Mouse (Mus musculus) intestine, embryonic 16.5 days (tissue): ENCODE results near the gene Pabpn1l. TPM values are rescaled to one million over a fixed set of nuclear protein-coding genes. Genes with fewer than 3 reads are reported as not detected.

Experiments
- ATAC-seq: fragments of 200-750 bp; cut with Nextera tagmentation; 2 replicates; pipeline ENCODE4 v1.8.0; 2017; ENCODE audit warnings: moderate TSS enrichment, moderate library complexity
- H3K27ac ChIP-seq: fragments of 300-500 bp; sonication (generic); 2 replicates; pipeline ENCODE4 v1.5.1; 2014; ENCODE audit warnings: mild to moderate bottlenecking, low read length
- H3K27me3 ChIP-seq: fragments of 300-500 bp; sonication (generic); replicated peaks from 2 replicates; pipeline ENCODE4 v1.6.1; 2014; ENCODE audit warnings: low read length, control low read depth, mixed read lengths; ENCODE audit not compliant: control insufficient read depth, insufficient read depth
- H3K36me3 ChIP-seq: fragments of 300-500 bp; sonication (generic); 2 replicates; pipeline ENCODE4 v1.6.1; 2014; ENCODE audit warnings: low read length, control low read depth; ENCODE audit not compliant: control insufficient read depth, insufficient read depth
- H3K4me1 ChIP-seq: fragments of 300-500 bp; sonication (generic); 2 replicates; pipeline ENCODE4 v1.6.1; 2014; ENCODE audit warnings: low read length, control low read depth, mixed read lengths; ENCODE audit not compliant: control insufficient read depth, insufficient read depth
- H3K4me2 ChIP-seq: fragments of 300-500 bp; sonication (generic); 2 replicates; pipeline ENCODE4 v1.6.1; 2014; ENCODE audit warnings: low read depth, low read length, control low read depth
- H3K4me3 ChIP-seq: fragments of 300-500 bp; sonication (generic); 2 replicates; pipeline ENCODE4 v1.5.1; 2014; ENCODE audit warnings: mild to moderate bottlenecking, low read length
- H3K9ac ChIP-seq: fragments of 300-500 bp; sonication (generic); 2 replicates; pipeline ENCODE4 v1.6.1; 2014; ENCODE audit warnings: low read depth, low read length
- H3K9me3 ChIP-seq: fragments of 300-500 bp; sonication (generic); 2 replicates; pipeline ENCODE4 v1.6.1; 2016; ENCODE audit warnings: low read length, control low read depth; ENCODE audit not compliant: control insufficient read depth
- WGBS: fragments of 180-500 bp; shearing (Covaris S2); extraction: QIAGEN DNeasy Blood & Tissue Kit; methylation state at CpG from one replicate; pipeline ENCODE4 v1.1.7; 2014; 5-methylcytosine and 5-hydroxymethylcytosine counted together
- polyA plus RNA-seq: library from polyadenylated mRNA; unstranded; fragments of >200 nt; fragmentation: Nextera tagmentation; extraction: Ambion mirVana; gene quantifications from 2 replicates; pipeline ENCODE4 v1.2.1, GENCODE M21; 2015

Pabpn1l gene
- polyA plus RNA-seq, 1 experiment from 2014 or later, result not detected

DNA sequence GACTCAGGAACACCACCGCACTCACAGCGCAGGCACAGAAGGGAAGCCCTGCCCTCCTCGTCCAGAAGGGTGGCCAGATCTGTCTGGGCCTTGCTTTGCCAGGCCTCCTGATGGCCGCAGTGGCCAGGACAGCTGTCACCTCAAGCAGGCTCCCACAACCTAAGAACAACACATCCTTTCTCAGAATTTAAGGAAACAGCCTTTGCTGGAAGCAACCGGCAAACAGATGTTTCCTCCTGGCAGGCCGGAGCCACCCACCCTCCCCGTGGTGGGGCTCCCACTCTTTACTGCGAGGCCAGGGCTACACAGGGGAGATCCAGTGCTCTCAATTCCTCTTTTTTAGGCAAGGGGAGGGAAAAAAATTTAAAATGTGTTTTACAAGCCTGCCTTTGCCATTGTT is 42.7 kb upstream of the Pabpn1l start:
- no peaks in the 10 kb centered on the region for H3K36me3 ChIP-seq
- WGBS, result 38% methylated on average over 8 of the region's 8 CpGs
- H3K4me2 ChIP-seq, result no peak overlapping the region
- H3K27ac ChIP-seq, result peak overlapping the region; percentile 62
- H3K27me3 ChIP-seq, result no peaks in the 10 kb centered on the region
- H3K9me3 ChIP-seq, result no peaks in the 10 kb centered on the region
- no peak overlapping the region for H3K4me3 ChIP-seq
- peak; percentile 52 for ATAC-seq
- H3K9ac ChIP-seq, result no peak overlapping the region
- peaks cover 38% of the 10 kb centered on the region for H3K4me1 ChIP-seq

DNA sequence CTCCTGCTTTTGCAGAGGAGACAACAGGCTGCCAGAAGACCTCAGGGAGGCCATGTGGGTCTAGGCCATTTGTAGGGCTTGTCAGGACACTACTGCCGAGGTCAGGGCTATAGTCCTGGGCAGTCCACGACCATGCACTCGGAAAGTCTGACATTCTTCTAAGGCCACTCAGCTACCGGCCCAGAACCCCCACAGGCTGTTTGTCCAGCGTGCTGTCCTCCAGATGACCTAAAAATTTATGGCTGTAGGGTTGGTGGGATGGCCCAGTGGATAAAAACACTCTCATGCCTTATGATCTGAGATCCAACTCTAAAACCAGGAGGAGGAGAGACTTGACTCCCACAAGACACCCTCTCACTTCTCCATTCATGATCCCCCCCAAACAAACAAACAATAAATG is 41.1 kb upstream of the Pabpn1l start:
- Histone ChIP-seq H3K9me3 (no peaks in the 10 kb centered on the region), H3K9ac (no peak overlapping the region), H3K27ac (no peak overlapping the region), H3K4me1 (peaks cover 38% of the 10 kb centered on the region), H3K27me3 (no peaks in the 10 kb centered on the region), H3K4me3 (no peak overlapping the region), H3K4me2 (no peak overlapping the region), H3K36me3 (no peaks in the 10 kb centered on the region)
- ATAC-seq, result no peak
- 59% methylated on average over 5 of the region's 5 CpGs for WGBS

DNA sequence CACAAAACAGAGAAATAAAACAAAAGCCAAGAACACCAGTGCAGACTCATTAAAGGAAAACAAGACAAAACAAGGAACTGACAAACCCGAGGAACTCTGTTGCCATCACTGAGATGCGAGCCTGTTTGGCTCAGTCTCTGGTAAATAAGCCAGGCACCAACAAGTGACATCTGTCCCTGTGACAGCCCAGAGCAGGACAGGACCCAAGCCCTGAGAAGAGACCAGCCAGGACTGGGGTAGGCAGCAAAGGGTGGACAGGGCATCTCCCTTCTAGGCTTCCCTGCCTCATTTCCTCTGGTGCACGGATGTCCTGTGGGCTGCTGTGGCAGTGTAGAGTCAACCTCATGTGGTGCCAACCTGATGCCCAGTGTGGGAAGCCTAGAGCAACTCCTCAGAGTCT is 40.6 kb upstream of the Pabpn1l start:
- Histone ChIP-seq H3K36me3 (no peaks in the 10 kb centered on the region), H3K9ac (no peak overlapping the region), H3K4me3 (no peak overlapping the region), H3K27ac (no peak overlapping the region), H3K9me3 (no peaks in the 10 kb centered on the region), H3K4me2 (no peak overlapping the region), H3K27me3 (no peaks in the 10 kb centered on the region), H3K4me1 (peaks cover 38% of the 10 kb centered on the region)
- 76% methylated on average over 3 of the region's 3 CpGs for WGBS
- no peak for ATAC-seq

DNA sequence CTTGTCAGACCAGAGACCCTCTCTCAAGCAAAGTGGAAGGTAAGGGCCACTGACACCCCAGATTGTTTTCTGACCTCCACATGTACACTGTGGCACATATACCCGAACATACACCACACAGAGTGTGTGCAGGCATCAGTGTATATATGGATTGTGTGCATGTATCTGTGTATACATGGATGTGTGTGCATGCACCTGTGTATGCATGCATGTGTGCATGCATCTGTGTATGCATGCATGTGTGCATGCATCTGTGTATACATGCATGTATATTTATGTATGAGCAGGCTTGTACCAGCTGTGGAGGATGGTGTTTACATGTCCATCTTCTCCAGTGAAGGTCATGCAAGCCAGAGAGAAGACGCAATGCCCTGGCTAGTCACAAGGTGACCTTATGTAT is 39.4 kb upstream of the Pabpn1l start:
- Histone ChIP-seq H3K9ac (no peak overlapping the region), H3K27me3 (no peaks in the 10 kb centered on the region), H3K4me1 (peaks cover 34% of the 10 kb centered on the region), H3K9me3 (no peaks in the 10 kb centered on the region), H3K4me3 (no peak overlapping the region), H3K36me3 (no peaks in the 10 kb centered on the region), H3K4me2 (no peak overlapping the region), H3K27ac (no peak overlapping the region)
- 75% methylated on average over 2 of the region's 2 CpGs for WGBS
- no peak for ATAC-seq

DNA sequence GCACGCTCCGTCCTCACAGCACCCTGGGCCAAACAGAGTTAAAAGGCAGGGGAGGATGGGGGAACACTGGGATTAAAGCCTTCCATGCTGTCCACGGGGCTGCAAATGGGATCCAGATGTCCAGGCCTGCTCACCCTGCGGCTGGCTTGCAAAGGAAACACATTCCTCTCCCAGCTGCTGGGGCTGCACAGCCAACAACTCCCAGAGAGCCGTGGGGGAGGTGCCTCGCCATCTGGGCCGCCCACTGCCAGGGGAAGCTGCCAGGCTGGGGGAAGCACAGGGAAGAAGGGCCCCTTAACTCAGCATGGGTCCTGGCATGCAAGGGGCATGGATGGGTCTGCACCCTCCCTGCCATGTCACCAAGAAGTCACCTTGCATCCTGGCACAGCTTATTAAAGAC is 38.6 kb upstream of the Pabpn1l start:
- 31% methylated on average over 7 of the region's 7 CpGs for WGBS
- Histone ChIP-seq H3K9ac (no peak overlapping the region), H3K4me1 (peaks cover 27% of the 10 kb centered on the region), H3K9me3 (no peaks in the 10 kb centered on the region), H3K36me3 (no peaks in the 10 kb centered on the region), H3K4me3 (no peak overlapping the region), H3K27me3 (no peaks in the 10 kb centered on the region), H3K4me2 (no peak overlapping the region), H3K27ac (peak overlapping the region; percentile 64; the same call in 1 of the 2 replicates)
- peak; percentile 69 for ATAC-seq

DNA sequence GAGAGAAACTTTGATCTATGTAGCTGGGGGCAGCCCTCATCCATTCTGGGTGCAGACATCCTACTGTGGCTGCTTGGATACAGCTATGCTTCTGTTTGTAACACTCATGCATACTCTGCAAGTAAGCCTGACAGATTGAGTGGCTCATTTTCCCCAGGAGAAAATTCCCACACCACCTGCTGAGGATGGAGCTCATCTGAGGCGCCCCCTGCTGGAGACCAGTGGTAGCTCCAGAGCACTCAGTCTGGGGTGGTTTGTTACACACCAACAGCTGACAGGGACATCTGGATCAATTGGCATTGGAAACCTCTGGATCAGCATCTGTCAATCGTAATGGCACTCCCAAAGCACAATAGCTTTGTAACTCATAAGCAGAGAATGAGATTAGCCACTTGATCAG is 37.5 kb upstream of the Pabpn1l start:
- Histone ChIP-seq H3K27ac (no peak overlapping the region), H3K9ac (no peak overlapping the region), H3K4me3 (no peak overlapping the region), H3K36me3 (no peaks in the 10 kb centered on the region), H3K4me2 (no peak overlapping the region), H3K9me3 (no peaks in the 10 kb centered on the region), H3K4me1 (peaks cover 19% of the 10 kb centered on the region), H3K27me3 (no peaks in the 10 kb centered on the region)
- no peak for ATAC-seq
- WGBS, result 80% methylated on average over 2 of the region's 2 CpGs

DNA sequence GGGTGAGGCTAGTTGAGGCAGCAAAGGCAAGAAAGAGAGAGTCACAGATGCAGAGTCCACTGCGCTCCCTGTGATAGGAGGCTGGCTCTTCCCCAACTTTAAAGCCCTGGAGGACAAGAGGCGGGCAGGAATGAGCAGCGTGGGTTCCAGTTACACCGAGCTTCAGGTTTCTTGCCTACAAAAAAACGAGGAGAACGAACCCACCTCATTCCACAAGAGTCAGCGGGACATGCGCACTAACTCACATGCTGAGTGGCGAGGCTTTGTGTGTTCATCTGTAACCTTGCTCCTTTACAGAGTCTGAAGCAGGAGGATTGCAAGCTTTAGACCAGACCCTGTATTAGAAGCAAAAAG is 36.2 kb upstream of the Pabpn1l start:
- no peaks in the 10 kb centered on the region for H3K36me3 ChIP-seq
- H3K9me3 ChIP-seq, result no peaks in the 10 kb centered on the region
- H3K27me3 ChIP-seq, result no peaks in the 10 kb centered on the region
- H3K4me1 ChIP-seq, result peaks cover 19% of the 10 kb centered on the region
- WGBS, result 68% methylated on average over 9 of the region's 9 CpGs
- no peak overlapping the region for H3K4me2 ChIP-seq
- H3K27ac ChIP-seq, result no peak overlapping the region
- no peak for ATAC-seq
- no peak overlapping the region for H3K4me3 ChIP-seq
- no peak overlapping the region for H3K9ac ChIP-seq

DNA sequence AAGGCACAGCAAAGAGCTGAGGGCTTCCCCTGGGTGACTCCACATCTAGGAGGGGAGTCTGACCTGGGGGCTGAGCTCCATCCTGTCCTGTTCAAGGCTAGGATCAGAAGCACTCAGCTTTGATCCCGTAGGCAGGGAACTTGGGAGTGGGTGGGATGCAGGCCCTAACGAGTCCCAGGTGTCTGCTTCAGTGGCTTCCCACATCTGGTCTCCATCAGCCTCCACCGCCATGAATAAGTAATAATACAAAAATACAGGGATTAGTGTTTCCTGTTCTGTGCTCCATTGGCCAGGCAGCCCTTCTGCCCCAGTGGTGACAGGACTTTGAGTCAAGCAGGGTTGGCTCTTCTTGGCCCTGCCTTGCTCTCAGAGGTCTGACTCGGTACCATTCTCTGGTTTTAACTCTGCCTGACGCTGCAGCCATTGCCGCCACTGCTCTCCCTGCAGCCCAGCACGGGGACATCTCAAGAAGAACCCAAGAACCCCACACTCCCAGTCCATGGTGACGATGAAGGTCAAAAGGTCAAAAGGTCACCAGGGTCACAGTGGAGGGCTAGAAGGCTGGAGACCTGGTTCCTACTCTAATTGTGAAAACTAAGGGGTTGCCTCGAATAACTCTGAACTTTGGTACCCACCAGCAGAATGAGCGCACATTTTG is 35.7 kb upstream of the Pabpn1l start:
- H3K4me1 ChIP-seq, result peaks cover 24% of the 10 kb centered on the region
- H3K4me3 ChIP-seq, result no peak overlapping the region
- H3K27ac ChIP-seq, result no peak overlapping the region
- no peak for ATAC-seq
- no peak overlapping the region for H3K9ac ChIP-seq
- no peaks in the 10 kb centered on the region for H3K9me3 ChIP-seq
- H3K36me3 ChIP-seq, result no peaks in the 10 kb centered on the region
- H3K27me3 ChIP-seq, result no peaks in the 10 kb centered on the region
- 64% methylated on average over 10 of the region's 10 CpGs for WGBS
- no peak overlapping the region for H3K4me2 ChIP-seq

DNA sequence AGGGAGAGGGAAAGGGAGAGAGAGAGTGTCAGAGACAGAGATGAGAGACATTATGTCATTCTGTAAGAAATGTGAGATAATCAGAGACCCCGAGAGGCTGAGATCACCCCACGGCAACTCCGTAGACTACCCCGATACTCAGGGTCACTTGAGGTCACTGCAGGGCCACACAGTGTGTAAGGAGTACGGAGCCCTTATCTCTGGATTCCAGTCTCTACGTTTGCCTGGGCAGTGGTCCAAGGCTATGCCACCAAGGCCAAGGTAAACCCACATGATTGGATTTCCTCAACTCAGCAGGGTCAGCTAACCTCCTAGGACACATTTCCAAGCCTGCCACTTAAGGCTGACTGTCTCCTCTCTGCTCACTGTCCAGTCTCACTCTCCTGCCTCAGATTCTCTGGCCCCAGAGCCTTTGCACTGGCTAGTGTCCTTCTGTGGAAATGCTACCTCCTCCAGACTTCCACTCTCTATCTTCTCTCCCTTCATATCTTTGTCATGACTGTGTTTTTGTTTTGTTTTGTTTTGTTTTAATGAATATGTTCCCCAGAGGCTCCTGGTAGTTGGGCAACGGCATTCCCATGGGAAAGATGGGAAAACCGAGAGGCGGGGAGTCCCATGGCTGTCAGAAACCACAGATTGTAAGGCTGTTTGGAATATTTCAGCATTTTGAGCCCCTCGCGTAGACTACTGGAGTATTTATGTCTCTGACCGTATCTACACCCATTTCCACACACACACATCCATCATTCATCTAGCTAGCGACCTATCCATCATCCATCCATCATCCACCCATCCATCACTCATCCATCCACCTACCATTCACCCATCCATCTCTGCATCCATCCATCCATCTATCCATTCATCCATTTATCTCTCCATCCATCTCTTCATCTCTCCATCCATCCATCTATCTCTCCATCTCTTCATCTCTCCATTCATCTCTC is 33.8 kb upstream of the Pabpn1l start:
- Histone ChIP-seq H3K4me1 (peaks cover 29% of the 10 kb centered on the region), H3K36me3 (no peaks in the 10 kb centered on the region), H3K27me3 (no peaks in the 10 kb centered on the region), H3K9me3 (no peaks in the 10 kb centered on the region), H3K9ac (no peak overlapping the region), H3K4me3 (no peak overlapping the region), H3K4me2 (no peak overlapping the region), H3K27ac (no peak overlapping the region)
- 67% methylated on average over 13 of the region's 13 CpGs for WGBS
- no peak for ATAC-seq
